Mouse (Mus musculus): ENCODE results near the gene Folr2. TPM values are rescaled to one million over a fixed set of nuclear protein-coding genes. Genes with fewer than 3 reads are reported as not detected.

Folr2 gene
- total RNA-seq (2021): 1 to 10 TPM; 2.5 to 3.2 TPM
- long read RNA-seq, experiment 1, partial matches to known transcripts: 0 of 3 reads
- long read RNA-seq, experiment 1, other reads (novel, unspliced or antisense): 0 of 3 reads
- long read RNA-seq, experiment 2, partial matches to known transcripts: 0 of 2 reads
- long read RNA-seq, experiment 2, other reads (novel, unspliced or antisense): 1 of 2 reads

GRCm38 (mm10) chr7:101857094-101857493 lies at the start of gene Folr2:
Gene Folr2, minus strand, starts transcription at chr7:101857194.
- intact Hi-C loops (cut with DNase I): no loop called here
- DNase-seq: no peak

- DNase-seq: no peak
- intact Hi-C loops (cut with DNase I): no loop called here
These were observed 49.7 kb upstream of the Folr2 start for GRCm38 (mm10) chr7:101906696-101907095.

- intact Hi-C loops (cut with DNase I): no loop called here
- no peak for DNase-seq
These were observed 49.3 kb upstream of the Folr2 start, which contains the start of gene Tomt for GRCm38 (mm10) chr7:101906287-101906681. Gene Tomt, minus strand, starts transcription at chr7:101906359.

- DNase-seq: peak; percentile 99
- intact Hi-C loops (cut with DNase I): no loop called here
These were observed 48.7 kb upstream of the Folr2 start, which contains the start of gene Lamtor1 for GRCm38 (mm10) chr7:101905561-101906286. Gene Lamtor1, plus strand, starts transcription at chr7:101905904.

- DNase-seq: no peak
- intact Hi-C loops (cut with DNase I): no loop called here
These were observed 45.9 kb upstream of the Folr2 start for GRCm38 (mm10) chr7:101902846-101903245.

GRCm38 (mm10) chr7:101901969-101902368 lies 45.0 kb upstream of the Folr2 start:
- intact Hi-C loops (cut with DNase I): no loop called here

GRCm38 (mm10) chr7:101900331-101901097 lies 43.5 kb upstream of the Folr2 start:
- no peak for DNase-seq
- intact Hi-C loops (cut with DNase I): no loop called here

More at GRCm38 (mm10) chr7:101901969-101902368, 45.0 kb upstream of the Folr2 start:
- no peak for DNase-seq

- peak; percentile 91 to 95 for DNase-seq
- intact Hi-C loops (cut with DNase I): loop anchor here (5.0 kb wide), 4 partner anchors 36 to 234 kb away; partner anchors contain the start of genes Clpb, Inppl1, Lrrc51 and Numa1
These were observed 39.4 kb upstream of the Folr2 start for GRCm38 (mm10) chr7:101896104-101897066.

- intact Hi-C loops (cut with DNase I): loop anchor here (5.0 kb wide), 4 partner anchors 37 to 233 kb away; partner anchors contain the start of genes Clpb, Inppl1, Lrrc51 and Numa1
- no peak for DNase-seq
These were observed 38.7 kb upstream of the Folr2 start for GRCm38 (mm10) chr7:101895695-101896094.

GRCm38 (mm10) chr7:101888460-101888859 lies 31.5 kb upstream of the Folr2 start:
- intact Hi-C loops (cut with DNase I): no loop called here

GRCm38 (mm10) chr7:101886274-101886673 lies 29.3 kb upstream of the Folr2 start:
- intact Hi-C loops (cut with DNase I): no loop called here
- no peak for DNase-seq

More at GRCm38 (mm10) chr7:101888460-101888859, 31.5 kb upstream of the Folr2 start:
- no peak for DNase-seq

GRCm38 (mm10) chr7:101884160-101884559 lies 27.2 kb upstream of the Folr2 start:
- intact Hi-C loops (cut with DNase I): no loop called here
- DNase-seq: no peak

GRCm38 (mm10) chr7:101882413-101883154 lies 25.6 kb upstream of the Folr2 start:
- DNase-seq: peak in 1 of 2 experiments; percentile 14
- intact Hi-C loops (cut with DNase I): no loop called here

GRCm38 (mm10) chr7:101880855-101881254 lies 23.9 kb upstream of the Folr2 start:
- intact Hi-C loops (cut with DNase I): no loop called here
- DNase-seq: no peak

- intact Hi-C loops (cut with DNase I): no loop called here
- no peak for DNase-seq
These were observed 19.0 kb upstream of the Folr2 start for GRCm38 (mm10) chr7:101875978-101876377.

GRCm38 (mm10) chr7:101871296-101871695 lies 14.3 kb upstream of the Folr2 start:
- intact Hi-C loops (cut with DNase I): no loop called here
- no peak for DNase-seq

- intact Hi-C loops (cut with DNase I): no loop called here
These were observed 13.6 kb upstream of the Folr2 start, which contains the start of gene Folr1 for GRCm38 (mm10) chr7:101870629-101871028. Gene Folr1, minus strand, starts transcription at chr7:101870788.

GRCm38 (mm10) chr7:101869163-101869500 lies 12.1 kb upstream of the Folr2 start:
- no peak for DNase-seq
- intact Hi-C loops (cut with DNase I): no loop called here

More at GRCm38 (mm10) chr7:101870629-101871028, 13.6 kb upstream of the Folr2 start, which contains the start of gene Folr1:
- no peak for DNase-seq
